Mouse (Mus musculus): ENCODE measurements at regions not wholly inside any gene's neighbourhood (a gene's known extent, or its start where the extent isn't known, plus 50 kb on each side); places are given as distances from the start of the nearest gene placed in this dataset.

GRCm38 (mm10) chr13:72977213-72977612 is 283.1 kb upstream of the Irx4 start:
- TF ChIP-seq CTCF (IDR thresholded peaks at IDR 0.05; ENCODE audit: low read depth) (no peak), EP300 (IDR thresholded peaks at IDR 0.05; ENCODE audit: low read depth) (no peak)
